Mouse (Mus musculus) stomach, embryonic 16.5 days (tissue): Measurements from ENCODE around the gene Tmod4. TPM values are rescaled to one million over a fixed set of nuclear protein-coding genes. Genes with fewer than 3 reads are reported as not detected.
A peak's percentile ranks its signal among the peaks of the same experiment; 100 is the strongest.
"Not testable (repeated sequence)": the region's sequence is repeated elsewhere in the genome, so short reads cannot be mapped to it uniquely, and the experiment has no call there.

Source experiments
- ATAC-seq: fragments of 200-750 bp; cut with Nextera tagmentation; 2 replicates; pipeline ENCODE4 v1.8.0; 2017; ENCODE audit warnings: moderate number of reproducible peaks, moderate TSS enrichment; ENCODE audit not compliant: insufficient read depth, low FRiP score
- H3K27ac ChIP-seq: fragments of 300-500 bp; sonication (generic); 2 replicates; pipeline ENCODE4 v1.5.1; 2014; ENCODE audit warnings: low read length
- H3K27me3 ChIP-seq: fragments of 300-500 bp; sonication (generic); 2 replicates; pipeline ENCODE4 v1.6.1; 2014; ENCODE audit warnings: low read length, control low read depth, mixed read lengths; ENCODE audit not compliant: control insufficient read depth, insufficient read depth
- H3K36me3 ChIP-seq: fragments of 300-500 bp; sonication (generic); 2 replicates; pipeline ENCODE4 v1.6.1; 2014; ENCODE audit warnings: low read length; ENCODE audit not compliant: control insufficient read depth, insufficient read depth
- H3K4me1 ChIP-seq: fragments of 300-500 bp; sonication (generic); 2 replicates; pipeline ENCODE4 v1.6.1; 2014; ENCODE audit warnings: low read length, control low read depth, mixed read lengths; ENCODE audit not compliant: control insufficient read depth, insufficient read depth
- H3K4me2 ChIP-seq: fragments of 300-500 bp; sonication (generic); 2 replicates; pipeline ENCODE4 v1.6.1; 2014; ENCODE audit warnings: low read depth, low read length, mixed read lengths
- H3K4me3 ChIP-seq: fragments of 300-500 bp; sonication (generic); replicated peaks from 2 replicates; pipeline ENCODE4 v1.5.1; 2014; ENCODE audit warnings: mild to moderate bottlenecking, low read length
- H3K9ac ChIP-seq: fragments of 300-500 bp; sonication (generic); 2 replicates; pipeline ENCODE4 v1.6.1; 2014; ENCODE audit warnings: low read length
- H3K9me3 ChIP-seq: fragments of 300-500 bp; sonication (generic); replicated peaks from 2 replicates; pipeline ENCODE4 v1.6.1; 2016; ENCODE audit warnings: low read length, control low read depth; ENCODE audit not compliant: control insufficient read depth
- WGBS: fragments of 180-500 bp; shearing (Covaris S2); extraction: QIAGEN DNeasy Blood & Tissue Kit; methylation state at CpG from one replicate; pipeline ENCODE4 v1.1.7; 2014; 5-methylcytosine and 5-hydroxymethylcytosine counted together
- polyA plus RNA-seq: library from polyadenylated mRNA; unstranded; fragments of >200 nt; fragmentation: Nextera tagmentation; extraction: Ambion mirVana; gene quantifications from 2 replicates; pipeline ENCODE4 v1.2.1, GENCODE M21; 2015

Gene Tmod4
- polyA plus RNA-seq, 1 experiment from 2014 or later, result 7.3 TPM

GRCm38 (mm10) chr3:95133680-95134101 is 9.4 kb downstream of the Tmod4 start, which contains the start of the genes Scnm1 and Lysmd1:
Scnm1 (minus strand) TSS chr3:95134011.
Lysmd1 (plus strand) TSS chr3:95134088.
- ATAC-seq, result peak; percentile 92
- H3K4me1 ChIP-seq, result peaks cover 12% of the 10 kb centered on the region
- under 1% methylated on average over 20 of the region's 20 CpGs for WGBS
- no peaks in the 10 kb centered on the region for H3K36me3 ChIP-seq
- peak within 1 kb of the TSS; percentile 65 for H3K27ac ChIP-seq
- H3K4me3 ChIP-seq, result peak within 1 kb of the TSS; percentile 83
- no peaks in the 10 kb centered on the region for H3K9me3 ChIP-seq
- H3K4me2 ChIP-seq, result peak within 1 kb of the TSS; percentile 84
- H3K27me3 ChIP-seq, result no peaks in the 10 kb centered on the region
- H3K9ac ChIP-seq, result peak within 1 kb of the TSS; percentile 90

- not testable (repeated sequence) for H3K9ac ChIP-seq, H3K9me3 ChIP-seq, H3K27ac ChIP-seq, H3K4me2 ChIP-seq, H3K27me3 ChIP-seq, H3K36me3 ChIP-seq
- no CpG with 5 or more reads among the region's 12 CpGs for WGBS
- ATAC-seq, result peak; percentile 21; the same call in 1 of the 2 replicates
- peaks cover 12% of the 10 kb centered on the region for H3K4me1 ChIP-seq
- peak overlapping the region; percentile 83; the same call in 1 of the 2 replicates for H3K4me3 ChIP-seq
Measured at GRCm38 (mm10) chr3:95134133-95134532, 9.9 kb downstream of the Tmod4 start.

- H3K4me1 ChIP-seq, result peaks cover 12% of the 10 kb centered on the region
- H3K9ac ChIP-seq, result peak overlapping the region; percentile 62
- peak overlapping the region; percentile 57 for H3K4me2 ChIP-seq
- peak; percentile 53; the same call in 1 of the 2 replicates for ATAC-seq
- no peaks in the 10 kb centered on the region for H3K9me3 ChIP-seq
- H3K4me3 ChIP-seq, result peak overlapping the region; percentile 41
- H3K27ac ChIP-seq, result peak overlapping the region; percentile 49; the same call in 1 of the 2 replicates
- no peaks in the 10 kb centered on the region for H3K27me3 ChIP-seq
- WGBS, result 18% methylated on average over 6 of the region's 6 CpGs
- H3K36me3 ChIP-seq, result 0 out of 2 replicates have a peak, but pooled peaks cover 6% of the 10 kb centered on the region
Measured at GRCm38 (mm10) chr3:95135023-95135422, 10.7 kb downstream of the Tmod4 start.

GRCm38 (mm10) chr3:95135433-95136052 is 11.3 kb downstream of the Tmod4 start:
- Histone ChIP-seq H3K27me3 (no peaks in the 10 kb centered on the region), H3K9ac (peak overlapping the region; percentile 39; the same call in 1 of the 2 replicates), H3K27ac (peak overlapping the region; percentile 49), H3K4me1 (peaks cover 12% of the 10 kb centered on the region), H3K36me3 (0 out of 2 replicates have a peak, but pooled peaks cover 6% of the 10 kb centered on the region), H3K9me3 (no peaks in the 10 kb centered on the region), H3K4me3 (peak overlapping the region; percentile 41), H3K4me2 (peak overlapping the region; percentile 57)
- ATAC-seq, result no peak
- WGBS, result 74% methylated on average over 7 of the region's 7 CpGs

GRCm38 (mm10) chr3:95136336-95136735 is 12.1 kb downstream of the Tmod4 start:
- no peak overlapping the region for H3K4me3 ChIP-seq
- H3K36me3 ChIP-seq, result 0 out of 2 replicates have a peak, but pooled peaks cover 6% of the 10 kb centered on the region
- no peaks in the 10 kb centered on the region for H3K9me3 ChIP-seq
- no peak overlapping the region for H3K4me2 ChIP-seq
- H3K27me3 ChIP-seq, result no peaks in the 10 kb centered on the region
- H3K4me1 ChIP-seq, result peaks cover 12% of the 10 kb centered on the region
- no peak overlapping the region for H3K27ac ChIP-seq
- WGBS, result 84% methylated on average over 3 of the region's 3 CpGs
- no peak for ATAC-seq
- H3K9ac ChIP-seq, result no peak overlapping the region

- Histone ChIP-seq H3K4me2 (no peak overlapping the region), H3K9me3 (no peaks in the 10 kb centered on the region), H3K27me3 (no peaks in the 10 kb centered on the region), H3K27ac (no peak overlapping the region), H3K9ac (no peak overlapping the region), H3K4me3 (no peak overlapping the region), H3K4me1 (peaks cover 6% of the 10 kb centered on the region; the same call in 1 of the 2 replicates), H3K36me3 (0 out of 2 replicates have a peak, but pooled peaks cover 6% of the 10 kb centered on the region)
- 65% methylated on average over 25 of the region's 25 CpGs for WGBS
- ATAC-seq, result no peak
Measured at GRCm38 (mm10) chr3:95139586-95140288, 15.5 kb downstream of the Tmod4 start.

GRCm38 (mm10) chr3:95140289-95140595 is 16.0 kb downstream of the Tmod4 start:
- H3K4me3 ChIP-seq, result no peak overlapping the region
- H3K4me1 ChIP-seq, result peaks cover 1% of the 10 kb centered on the region; the same call in 1 of the 2 replicates
- no peak overlapping the region for H3K27ac ChIP-seq
- ATAC-seq, result no peak
- H3K9me3 ChIP-seq, result no peaks in the 10 kb centered on the region
- no peak overlapping the region for H3K9ac ChIP-seq
- H3K36me3 ChIP-seq, result 0 out of 2 replicates have a peak, but pooled peaks cover 6% of the 10 kb centered on the region
- H3K27me3 ChIP-seq, result no peaks in the 10 kb centered on the region
- H3K4me2 ChIP-seq, result no peak overlapping the region
- WGBS, result 65% methylated on average over 18 of the region's 18 CpGs

- ATAC-seq, result no peak
- Histone ChIP-seq H3K4me3 (0 out of 2 replicates have a peak overlapping the region, but pooled peaks have one; percentile 2), H3K4me2 (no peak overlapping the region), H3K27me3 (no peaks in the 10 kb centered on the region), H3K36me3 (0 out of 2 replicates have a peak, but pooled peaks cover 6% of the 10 kb centered on the region), H3K4me1 (no peaks in the 10 kb centered on the region; the same call in 1 of the 2 replicates), H3K9ac (no peak overlapping the region), H3K27ac (no peak overlapping the region), H3K9me3 (no peaks in the 10 kb centered on the region)
- WGBS, result 81% methylated on average over 6 of the region's 6 CpGs
Measured at GRCm38 (mm10) chr3:95140795-95141194, 16.5 kb downstream of the Tmod4 start.

GRCm38 (mm10) chr3:95141474-95141873 is 17.2 kb downstream of the Tmod4 start:
- 90% methylated on average over 9 of the region's 9 CpGs for WGBS
- 0 out of 2 replicates have a peak, but pooled peaks cover 6% of the 10 kb centered on the region for H3K36me3 ChIP-seq

More at GRCm38 (mm10) chr3:95141474-95141873, 17.2 kb downstream of the Tmod4 start:
- Histone ChIP-seq H3K27ac (peak overlapping the region; percentile 33; the same call in 1 of the 2 replicates), H3K9ac (no peak overlapping the region), H3K27me3 (no peaks in the 10 kb centered on the region), H3K9me3 (no peaks in the 10 kb centered on the region), H3K4me2 (no peak overlapping the region), H3K4me3 (peak overlapping the region; percentile 19; the same call in 1 of the 2 replicates), H3K4me1 (no peaks in the 10 kb centered on the region)
- no peak for ATAC-seq
